Mouse (Mus musculus) heart, postnatal 0 days (tissue): Measurements from ENCODE around the gene Ang.

Experiments used
- CTCF ChIP-seq: IDR thresholded peaks from 2 replicates; pipeline ENCODE4 v1.5.1; 2016; ENCODE audit warnings: antibody characterized with exemption, control low read depth, low read depth
- EP300 ChIP-seq: IDR thresholded peaks from 2 replicates; pipeline ENCODE4 v1.6.1; 2016; ENCODE audit warnings: antibody characterized with exemption, low read depth

- TF ChIP-seq EP300 (no peak), CTCF (no peak)
These were observed 53.5 kb downstream of the Ang start for GRCm38 (mm10) chr14:51144451-51144850.
